Mouse (Mus musculus): Measurements from ENCODE around the gene Cnnm4. TPM values are rescaled to one million over a fixed set of nuclear protein-coding genes. Genes with fewer than 3 reads are reported as not detected.

Gene Cnnm4
- total RNA-seq, 2 experiments from 2014 or later: 4.4 to 4.8 TPM

- no peak for DNase-seq
Measured at GRCm38 (mm10) chr1:36473211-36473780, 1.9 kb downstream of the Cnnm4 start.

GRCm38 (mm10) chr1:36474646-36475045 is 3.2 kb downstream of the Cnnm4 start:
- no peak for DNase-seq

DNA sequence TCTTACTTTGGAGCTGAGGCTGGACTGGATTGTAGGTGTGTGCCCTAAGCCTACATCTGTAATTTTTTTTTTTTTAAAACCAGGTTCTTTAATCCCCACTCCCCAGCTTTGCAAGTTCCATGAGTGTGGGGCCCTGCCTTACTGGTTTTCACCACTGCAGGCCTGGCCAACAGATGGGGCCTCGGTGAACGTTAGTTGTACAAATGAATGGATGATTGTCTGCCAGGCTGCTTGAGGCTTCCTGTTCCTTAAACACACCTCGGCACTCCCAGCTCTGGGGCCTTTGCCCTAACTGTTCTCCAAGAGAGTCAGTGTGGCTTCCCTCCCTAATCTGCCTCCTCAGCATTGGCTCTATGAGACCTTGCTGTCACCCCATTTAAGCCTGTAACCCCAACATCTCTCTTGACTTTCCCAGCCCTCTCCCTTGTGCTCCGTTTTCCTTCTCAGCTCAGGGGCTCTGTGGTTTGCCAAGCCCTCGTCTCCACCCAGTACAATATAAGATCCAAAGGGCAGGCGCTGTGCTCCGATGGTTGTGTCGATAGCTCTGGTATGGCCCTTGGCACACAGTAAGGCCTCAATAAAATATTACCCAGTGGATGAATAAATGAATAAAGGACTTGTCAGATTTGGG is 4.2 kb downstream of the Cnnm4 start:
- DNase-seq: no peak

DNA sequence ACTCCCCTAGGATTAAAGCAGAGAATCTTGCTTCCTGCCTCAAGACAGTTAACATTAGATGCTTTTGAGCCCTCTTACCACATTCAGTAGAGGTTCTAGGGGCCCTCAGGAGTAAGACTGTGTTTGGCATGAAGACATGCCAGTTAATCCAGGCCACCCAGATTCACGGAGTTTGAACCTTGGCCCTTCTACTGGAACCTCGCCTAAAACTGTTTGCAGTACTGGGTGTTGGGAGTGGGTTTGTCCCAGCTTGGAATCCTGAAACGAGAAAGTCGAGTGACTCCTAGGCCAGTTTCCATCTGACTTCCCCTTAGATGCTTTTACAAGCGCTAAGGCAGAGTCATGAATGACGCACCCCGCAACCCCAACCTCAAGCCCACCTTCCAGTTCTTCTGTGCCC is 5.0 kb downstream of the Cnnm4 start:
- no peak for DNase-seq

DNA sequence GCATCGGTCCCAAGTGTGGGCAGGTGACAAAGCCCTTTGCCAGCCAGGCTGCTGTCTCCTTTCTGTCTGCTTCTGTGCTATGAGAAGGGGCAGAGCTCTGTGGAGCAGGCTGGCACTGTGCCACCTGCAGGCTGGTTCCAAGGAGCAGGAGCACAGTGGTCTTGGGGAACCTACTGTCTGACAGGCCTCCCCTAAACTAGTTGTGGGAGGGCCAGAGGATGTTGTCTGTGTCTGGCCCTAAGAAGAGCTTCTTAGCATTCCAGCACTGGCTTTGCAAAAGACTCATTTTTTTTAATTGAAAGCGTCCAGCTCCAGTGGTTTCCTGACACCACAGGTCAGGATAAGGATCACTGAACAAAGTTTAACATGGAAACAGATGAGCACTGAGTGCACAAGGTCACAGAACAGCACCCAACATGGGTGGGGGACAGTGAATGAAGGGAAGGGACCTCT is 6.9 kb downstream of the Cnnm4 start:
- peak; percentile 30 for DNase-seq

GRCm38 (mm10) chr1:36479903-36480899 is 8.8 kb downstream of the Cnnm4 start:
- DNase-seq: no peak

- no peak for DNase-seq
Measured at GRCm38 (mm10) chr1:36483825-36484224, 12.4 kb downstream of the Cnnm4 start.

GRCm38 (mm10) chr1:36485080-36485479 is 13.7 kb downstream of the Cnnm4 start:
- DNase-seq: no peak

DNA sequence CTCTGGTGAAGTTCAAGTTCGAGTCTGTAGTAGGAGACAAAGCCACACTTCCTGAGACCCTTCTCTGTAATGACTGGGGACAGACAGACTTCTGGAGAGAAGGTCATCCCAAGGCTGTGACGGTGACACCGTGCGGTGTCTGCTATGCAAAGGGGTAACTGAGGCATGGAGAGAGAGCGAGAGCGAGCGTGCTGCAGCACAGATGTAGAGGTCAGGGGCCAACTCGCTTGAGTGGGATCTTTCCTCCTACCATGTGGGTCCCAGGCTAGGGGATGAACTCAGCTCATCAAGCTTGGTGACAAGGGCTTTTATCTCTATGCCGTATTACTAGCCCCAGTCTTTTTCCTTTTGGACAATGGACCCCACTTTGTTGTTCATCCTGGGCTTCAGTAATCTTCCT is 15.7 kb downstream of the Cnnm4 start:
- DNase-seq: no peak

GRCm38 (mm10) chr1:36489661-36490060 is 18.2 kb downstream of the Cnnm4 start:
- no peak for DNase-seq

- DNase-seq: peak; percentile 84
Measured at GRCm38 (mm10) chr1:36492416-36493139, 21.2 kb downstream of the Cnnm4 start.

DNA sequence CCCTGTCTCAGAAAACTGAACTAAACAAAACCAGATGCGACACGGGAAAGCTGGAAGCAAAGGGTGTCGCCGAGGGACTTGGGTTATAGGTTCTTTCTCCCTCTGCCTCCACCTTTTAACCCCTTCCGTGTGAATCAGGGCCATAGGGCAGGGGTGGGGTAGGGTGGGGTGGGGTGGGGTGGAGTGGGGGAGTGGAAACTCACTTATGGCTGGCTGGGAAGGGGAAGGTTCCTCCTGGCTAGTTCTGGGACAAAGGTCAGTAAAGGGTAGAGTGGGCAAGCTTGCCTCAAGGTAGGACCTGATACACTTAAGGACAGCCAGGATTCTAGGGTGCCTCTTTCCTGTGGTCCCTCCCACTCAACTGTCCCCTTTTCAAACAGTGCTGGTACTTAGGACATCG is 21.9 kb downstream of the Cnnm4 start:
- no peak for DNase-seq

DNA sequence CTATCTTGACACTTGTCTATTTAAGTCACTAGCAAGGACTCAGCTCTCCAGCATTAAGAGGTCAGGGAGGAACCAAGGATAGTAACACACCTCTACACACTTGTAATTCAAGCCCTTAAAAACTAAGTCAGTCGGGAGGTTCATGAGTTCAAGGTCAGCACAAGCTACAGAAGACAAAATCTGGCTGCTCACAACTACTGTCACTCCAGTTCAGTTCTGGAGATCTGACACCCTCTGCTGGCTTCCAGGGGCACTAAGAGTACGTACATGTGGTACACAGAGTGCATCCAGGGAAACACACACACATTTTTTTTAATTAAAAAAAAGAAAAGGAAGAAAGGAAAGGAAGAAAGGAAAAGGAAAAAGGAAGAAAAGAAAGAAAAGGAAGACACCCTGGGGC is 25.3 kb downstream of the Cnnm4 start:
- DNase-seq: peak; percentile 49

DNA sequence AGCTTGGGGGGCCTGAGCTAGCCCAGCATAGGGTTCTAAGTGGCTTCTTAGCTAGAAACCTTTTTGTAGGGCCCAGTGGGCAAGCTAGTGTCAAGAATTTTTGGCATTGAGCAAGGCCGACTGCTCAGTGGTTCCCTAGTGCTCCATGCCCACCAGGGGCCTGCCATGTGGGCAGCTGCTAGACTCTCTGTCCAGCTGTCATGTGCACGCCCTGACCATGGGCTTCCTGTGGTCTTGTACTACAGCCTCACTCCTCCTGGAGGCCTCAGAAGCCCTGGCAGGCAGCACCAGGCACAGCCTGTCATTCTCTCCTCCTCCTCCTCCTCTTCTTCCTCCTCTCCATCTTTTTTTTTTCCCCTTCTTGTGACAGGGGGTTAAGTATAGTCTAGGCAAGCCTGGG is 25.9 kb downstream of the Cnnm4 start:
- DNase-seq: no peak

DNA sequence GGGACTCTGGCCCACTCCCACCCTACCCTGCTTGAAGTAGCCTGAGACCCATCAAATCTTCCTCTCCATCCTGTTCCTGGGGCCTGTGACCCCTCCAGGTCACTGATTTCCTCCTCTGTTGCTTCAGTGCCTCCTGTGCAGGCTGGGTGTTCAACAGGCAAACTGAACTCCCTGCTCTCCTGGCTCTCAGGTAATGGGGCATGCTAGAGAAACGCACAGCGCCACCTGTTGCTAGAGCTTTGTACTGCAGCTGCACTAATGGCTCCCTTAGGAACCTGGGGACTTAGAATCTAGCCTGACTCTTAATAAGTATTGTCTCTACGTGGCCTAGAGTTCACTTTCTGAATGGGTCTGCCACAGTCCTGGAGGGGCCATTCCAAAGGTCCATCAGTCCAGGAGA is 29.8 kb downstream of the Cnnm4 start:
- peak; percentile 82 for DNase-seq

GRCm38 (mm10) chr1:36508238-36508637 is 36.8 kb downstream of the Cnnm4 start:
- no peak for DNase-seq

DNA sequence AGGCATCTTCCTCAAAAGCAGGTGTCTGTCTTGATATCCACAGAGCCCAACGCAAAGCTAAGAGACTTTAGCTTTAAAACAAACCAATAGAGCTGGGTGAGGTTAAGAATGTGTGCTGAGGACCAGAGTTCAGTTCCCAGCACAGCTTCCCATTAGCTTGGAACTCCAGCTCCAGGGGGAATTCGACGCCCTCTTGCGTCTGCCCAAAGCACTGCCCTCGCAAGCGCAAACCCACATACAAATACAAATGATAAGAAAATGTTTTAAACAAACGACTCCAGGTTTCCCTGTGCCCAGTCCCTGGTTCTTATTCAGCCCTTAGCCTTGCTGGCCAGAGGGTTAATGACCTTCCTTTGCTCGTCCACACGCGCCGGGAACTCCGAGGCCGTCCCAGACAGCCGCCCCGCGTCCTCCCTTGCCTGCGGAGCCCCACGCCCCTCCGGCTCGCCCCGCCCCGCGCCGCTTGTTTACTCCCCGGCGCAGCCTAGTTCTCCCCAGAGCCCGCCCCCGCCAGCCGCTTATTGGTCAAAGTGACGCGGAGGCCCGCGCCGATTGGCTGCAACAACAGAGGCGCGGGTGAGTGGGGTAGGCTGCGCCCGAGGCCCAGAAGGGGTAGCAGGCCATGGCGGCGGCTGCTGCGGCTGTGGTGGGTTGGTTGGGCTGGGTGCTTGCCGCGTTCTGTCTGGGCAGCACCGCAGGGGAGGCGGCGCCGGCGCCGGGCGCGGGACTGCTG is 40.0 kb downstream of the Cnnm4 start, which contains the start of gene Cnnm3:
Gene Cnnm3, plus strand, starts transcription at position 579 of the 733 bp plus-strand sequence.
- DNase-seq: peak; percentile 100

GRCm38 (mm10) chr1:36512089-36512965 is 40.9 kb downstream of the Cnnm4 start:
- DNase-seq: peak; percentile 62

- no peak for DNase-seq
Measured at GRCm38 (mm10) chr1:36512966-36513280, 41.5 kb downstream of the Cnnm4 start.

DNA sequence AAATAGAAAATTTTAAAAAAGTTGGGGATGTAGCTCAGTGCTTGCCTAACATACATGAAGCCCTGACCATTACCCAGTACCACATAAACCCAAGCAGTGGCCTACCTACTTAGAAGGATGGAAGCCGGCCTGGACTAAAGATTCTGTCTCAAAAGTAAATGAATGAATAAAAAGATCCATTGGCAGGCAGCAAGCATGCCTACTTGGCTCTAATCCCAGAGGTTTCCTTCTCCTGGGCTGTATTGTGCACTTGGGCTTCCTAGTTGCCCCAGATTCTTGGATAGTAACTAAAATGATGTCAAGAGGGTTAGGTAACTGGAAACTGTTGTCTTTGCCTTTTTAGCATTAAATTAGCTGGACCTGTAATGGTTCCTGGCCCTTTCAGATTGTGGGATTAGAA is 41.9 kb downstream of the Cnnm4 start:
- no peak for DNase-seq

DNA sequence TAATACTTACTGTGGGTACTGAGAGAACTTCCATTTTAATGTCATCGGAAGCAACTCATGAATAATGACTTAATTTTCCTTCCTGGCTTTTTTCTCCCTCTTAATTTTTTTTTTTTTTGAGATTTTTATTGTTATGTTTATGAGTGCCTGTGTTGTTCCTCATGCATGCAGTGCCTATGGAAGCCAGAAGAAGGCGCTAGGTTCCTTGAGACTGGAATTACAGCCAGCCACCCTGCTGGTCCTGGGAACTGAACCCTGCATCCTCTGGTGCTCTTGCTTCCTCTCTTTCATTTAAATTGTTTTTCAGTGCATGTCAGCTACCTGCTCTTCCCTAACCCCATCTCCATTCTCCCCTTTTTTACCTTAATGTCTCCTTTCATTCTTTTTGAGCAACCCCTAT is 42.3 kb downstream of the Cnnm4 start:
- peak; percentile 56 for DNase-seq

Measured in heart, postnatal 4 days (tissue).